Mouse (Mus musculus) retina, embryonic 14.5 days (tissue): ENCODE data around the gene Fndc3b.

Experiments
- DNase-seq: peaks from one replicate; pipeline ENCODE4 v3.0.0-alpha.2; 2015; ENCODE audit warnings: low spot score

Gene Fndc3b

GRCm38 (mm10) chr3:27621176-27621575, 89.9 kb downstream of the Fndc3b start:
- no peak for DNase-seq

- no peak for DNase-seq
Observed at GRCm38 (mm10) chr3:27617733-27618132, 93.4 kb downstream of the Fndc3b start.

GRCm38 (mm10) chr3:27617237-27617499, 93.9 kb downstream of the Fndc3b start:
- no peak for DNase-seq

GRCm38 (mm10) chr3:27616421-27617236, 94.5 kb downstream of the Fndc3b start:
- no peak for DNase-seq

GRCm38 (mm10) chr3:27615479-27615878, 95.6 kb downstream of the Fndc3b start:
- no peak for DNase-seq

GRCm38 (mm10) chr3:27613828-27614227, 97.3 kb downstream of the Fndc3b start:
- no peak for DNase-seq

- no peak for DNase-seq
Observed at GRCm38 (mm10) chr3:27613011-27613410, 98.1 kb downstream of the Fndc3b start.

- DNase-seq, result no peak
Observed at GRCm38 (mm10) chr3:27611986-27612385, 99.1 kb downstream of the Fndc3b start.

GRCm38 (mm10) chr3:27610547-27610946, 100.6 kb downstream of the Fndc3b start:
- no peak for DNase-seq

GRCm38 (mm10) chr3:27610089-27610488, 101.0 kb downstream of the Fndc3b start:
- no peak for DNase-seq

GRCm38 (mm10) chr3:27607796-27608151, 103.3 kb downstream of the Fndc3b start:
- DNase-seq, result no peak

GRCm38 (mm10) chr3:27607081-27607795, 103.9 kb downstream of the Fndc3b start:
- DNase-seq, result no peak

- DNase-seq, result no peak
Observed at GRCm38 (mm10) chr3:27606626-27607025, 104.5 kb downstream of the Fndc3b start.

- DNase-seq, result no peak
Observed at GRCm38 (mm10) chr3:27605613-27606012, 105.5 kb downstream of the Fndc3b start.

GRCm38 (mm10) chr3:27605081-27605480, 106.0 kb downstream of the Fndc3b start:
- DNase-seq, result no peak

GRCm38 (mm10) chr3:27604629-27605028, 106.5 kb downstream of the Fndc3b start:
- no peak for DNase-seq

GRCm38 (mm10) chr3:27603905-27604620, 107.0 kb downstream of the Fndc3b start:
- no peak for DNase-seq

GRCm38 (mm10) chr3:27600645-27601044, 110.5 kb downstream of the Fndc3b start:
- no peak for DNase-seq

- no peak for DNase-seq
Observed at GRCm38 (mm10) chr3:27600197-27600596, 110.9 kb downstream of the Fndc3b start.

- DNase-seq, result no peak
Observed at GRCm38 (mm10) chr3:27598437-27599382, 112.4 kb downstream of the Fndc3b start.

GRCm38 (mm10) chr3:27593485-27594138, 117.5 kb downstream of the Fndc3b start:
- DNase-seq, result no peak
